Mouse (Mus musculus) adrenal gland (tissue): ENCODE data around the gene Pacrg.

ENCODE experiments used
- intact Hi-C: fragments of 180-260 bp; cut with DNase I; formaldehyde crosslinking; loops from one replicate; pipeline ENCODE4 v1.15.1; 2025

Gene Pacrg

DNA sequence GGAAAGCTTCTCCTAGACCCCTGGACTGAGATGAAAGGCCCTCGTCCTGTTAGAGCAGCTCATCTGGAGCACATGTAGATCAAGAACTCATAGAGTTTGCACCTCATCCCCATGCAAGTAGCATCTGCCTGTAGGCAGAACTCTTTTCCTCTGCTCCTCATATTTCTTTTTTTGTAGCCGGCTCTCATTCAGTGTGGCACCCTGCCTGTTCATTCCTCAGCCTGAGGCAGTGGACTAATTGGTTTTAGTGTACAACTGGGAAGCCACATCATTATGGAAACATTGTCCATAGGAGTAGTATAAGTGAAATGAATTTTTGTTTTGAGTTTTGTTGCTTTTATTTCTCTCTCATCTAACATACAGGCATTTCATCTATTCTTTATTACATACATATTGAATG is 212.6 kb downstream of the Pacrg start:
- intact Hi-C loops: no loop called here

DNA sequence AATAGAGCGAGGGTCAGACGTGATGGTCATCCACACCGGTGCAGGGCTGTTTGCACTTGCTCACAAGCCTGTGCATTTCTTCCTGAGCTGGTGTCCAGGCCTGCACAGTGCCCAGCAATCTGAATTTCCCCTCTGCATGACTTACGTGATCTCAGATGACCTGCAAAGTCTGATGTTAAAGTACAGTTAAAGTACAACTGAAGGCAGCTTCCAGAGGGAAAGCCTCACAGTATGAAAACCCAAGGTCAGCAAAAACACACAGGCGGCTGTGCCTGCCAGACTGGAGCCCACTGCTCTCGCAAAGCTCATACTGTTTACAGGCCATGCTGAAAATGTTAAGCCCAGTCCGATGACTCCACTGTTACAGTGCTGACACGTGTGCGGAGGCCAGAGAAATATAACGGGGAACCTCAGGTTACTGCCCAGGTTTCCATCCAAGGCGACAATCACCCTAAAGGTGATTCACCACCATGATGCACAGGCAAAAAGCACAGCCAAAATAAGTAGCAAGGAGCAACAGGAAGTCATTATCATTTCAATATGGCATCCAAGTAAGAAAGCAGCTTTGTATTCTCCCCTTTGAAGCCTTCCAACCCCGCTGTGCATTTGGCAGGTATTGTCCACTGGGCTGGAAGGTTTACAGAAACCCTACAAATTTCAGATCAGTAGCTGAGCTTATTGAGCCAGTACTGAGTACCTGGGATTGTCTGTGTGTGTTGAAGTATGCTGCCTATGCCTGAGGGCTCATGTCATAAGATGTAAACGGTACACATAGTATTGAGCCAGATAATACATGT is 213.6 kb downstream of the Pacrg start:
- intact Hi-C loops: no loop called here

GRCm38 (mm10) chr17:10624699-10625424 is 215.2 kb downstream of the Pacrg start:
- intact Hi-C loops: no loop called here

GRCm38 (mm10) chr17:10620621-10621020 is 219.5 kb downstream of the Pacrg start:
- intact Hi-C loops: no loop called here

GRCm38 (mm10) chr17:10619881-10620280 is 220.2 kb downstream of the Pacrg start:
- intact Hi-C loops: no loop called here

- intact Hi-C loops: no loop called here
Measured at GRCm38 (mm10) chr17:10617656-10618055, 222.5 kb downstream of the Pacrg start.

GRCm38 (mm10) chr17:10615611-10616010 is 224.5 kb downstream of the Pacrg start:
- intact Hi-C loops: no loop called here

- intact Hi-C loops: no loop called here
Measured at GRCm38 (mm10) chr17:10614696-10615095, 225.4 kb downstream of the Pacrg start.

DNA sequence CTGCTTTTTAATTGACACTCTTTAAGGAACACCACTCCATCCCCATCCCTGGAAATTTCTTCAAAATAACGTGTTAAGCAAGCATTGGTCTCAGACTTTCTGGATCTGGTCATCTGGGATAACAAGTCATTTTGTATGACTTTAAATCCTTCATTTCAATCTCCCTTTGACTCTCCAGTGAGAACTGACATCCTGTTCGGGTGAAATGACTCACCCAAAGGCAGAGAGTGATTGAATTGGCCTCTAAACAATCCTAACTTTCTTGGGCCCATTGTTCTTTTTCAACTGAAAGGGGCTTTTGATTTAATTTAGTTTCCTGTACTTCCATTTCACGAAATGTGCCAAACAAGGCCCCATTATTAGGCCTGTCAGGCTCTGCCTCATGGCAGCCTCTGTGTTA is 228.5 kb downstream of the Pacrg start:
- intact Hi-C loops: no loop called here

GRCm38 (mm10) chr17:10608146-10608545 is 232.0 kb downstream of the Pacrg start:
- intact Hi-C loops: no loop called here

GRCm38 (mm10) chr17:10606090-10606489 is 234.0 kb downstream of the Pacrg start:
- intact Hi-C loops: no loop called here

GRCm38 (mm10) chr17:10597741-10598140 is 242.4 kb downstream of the Pacrg start:
- intact Hi-C loops: no loop called here

DNA sequence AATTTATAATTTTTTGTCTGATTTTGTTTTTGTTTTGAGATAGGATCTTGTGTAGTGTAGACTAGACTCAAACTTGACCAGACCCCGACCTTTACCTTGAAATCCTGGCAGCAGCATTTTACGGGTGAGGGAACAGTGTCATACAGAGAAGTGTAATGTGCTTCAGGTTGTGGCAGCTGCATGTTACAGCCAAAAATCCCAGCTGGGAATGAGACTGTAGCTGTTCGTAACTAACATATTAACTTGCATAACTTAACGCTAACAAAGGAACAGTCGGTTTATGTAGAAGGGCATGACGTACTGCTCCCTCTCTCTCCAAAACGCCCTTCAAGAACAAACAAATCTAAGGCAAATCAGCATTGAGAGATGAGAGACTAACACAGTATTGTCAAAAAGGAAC is 250.5 kb downstream of the Pacrg start:
- intact Hi-C loops: no loop called here

DNA sequence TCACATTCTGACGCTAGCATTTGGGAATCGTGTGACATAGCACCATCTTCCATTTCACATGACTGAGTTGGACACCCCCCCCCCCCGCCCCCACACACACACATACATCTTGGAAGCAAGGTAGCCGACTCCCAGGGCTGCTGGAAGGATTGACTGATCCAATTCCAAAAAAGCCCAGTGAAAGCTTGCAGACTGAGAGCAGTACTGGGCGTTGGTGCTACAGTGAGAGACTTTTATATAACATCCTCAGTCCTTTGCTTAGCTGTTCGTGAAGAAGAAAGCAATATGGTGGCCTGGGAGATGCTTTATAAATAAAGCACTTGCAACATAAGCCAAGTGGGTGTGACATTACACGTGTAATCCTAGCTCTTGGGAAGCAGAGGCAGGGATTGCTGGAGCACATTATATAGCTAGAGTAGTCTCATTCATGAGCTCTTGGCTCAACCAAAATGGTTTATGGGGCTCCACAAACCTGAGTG is 251.2 kb downstream of the Pacrg start:
- intact Hi-C loops: no loop called here

DNA sequence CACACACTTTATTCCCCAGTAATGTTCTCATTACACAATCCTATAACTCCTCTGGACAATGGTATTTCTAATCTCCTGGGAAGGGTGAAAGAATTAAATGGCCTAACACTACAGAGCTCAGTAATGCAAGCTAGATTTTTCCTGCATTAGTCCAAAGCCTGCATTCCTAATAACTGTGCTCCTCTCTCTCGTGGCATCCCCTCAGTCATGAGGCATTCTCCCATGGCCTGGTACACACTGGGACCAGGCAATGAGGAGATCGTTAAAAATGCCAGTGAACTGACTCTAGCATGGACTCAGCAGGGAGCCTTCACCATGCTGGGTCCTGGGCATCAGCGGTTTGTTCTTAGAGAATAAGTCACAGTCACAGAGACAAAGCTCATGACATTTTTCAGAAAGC is 256.8 kb downstream of the Pacrg start:
- intact Hi-C loops: no loop called here

DNA sequence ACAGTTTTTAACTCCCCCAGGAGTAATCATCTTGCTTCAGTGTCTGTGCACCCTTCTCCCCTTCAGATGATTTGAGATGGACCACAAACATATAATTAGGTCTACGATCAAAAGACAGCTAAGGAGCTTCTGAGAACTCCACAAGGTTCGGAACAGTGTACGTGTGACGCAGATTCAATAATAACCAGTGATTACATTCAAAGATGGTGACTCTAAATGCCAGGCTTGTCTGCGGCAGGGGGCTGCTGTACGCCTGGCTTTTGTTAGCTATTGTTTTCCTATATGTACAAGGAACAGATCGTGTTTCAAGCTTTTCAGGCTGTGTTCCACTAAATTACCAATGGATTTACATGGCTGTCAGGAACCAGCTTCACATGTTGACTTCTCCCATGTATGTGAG is 264.8 kb downstream of the Pacrg start:
- intact Hi-C loops: no loop called here

GRCm38 (mm10) chr17:10572436-10572835 is 267.7 kb downstream of the Pacrg start:
- intact Hi-C loops: no loop called here

GRCm38 (mm10) chr17:10569270-10569669 is 270.8 kb downstream of the Pacrg start:
- intact Hi-C loops: no loop called here

- intact Hi-C loops: no loop called here
Measured at GRCm38 (mm10) chr17:10567411-10567810, 272.7 kb downstream of the Pacrg start.

GRCm38 (mm10) chr17:10564191-10564590 is 275.9 kb downstream of the Pacrg start:
- intact Hi-C loops: no loop called here

GRCm38 (mm10) chr17:10562871-10563270 is 277.2 kb downstream of the Pacrg start:
- intact Hi-C loops: no loop called here

- intact Hi-C loops: no loop called here
Measured at GRCm38 (mm10) chr17:10560053-10560452, 280.1 kb downstream of the Pacrg start.

DNA sequence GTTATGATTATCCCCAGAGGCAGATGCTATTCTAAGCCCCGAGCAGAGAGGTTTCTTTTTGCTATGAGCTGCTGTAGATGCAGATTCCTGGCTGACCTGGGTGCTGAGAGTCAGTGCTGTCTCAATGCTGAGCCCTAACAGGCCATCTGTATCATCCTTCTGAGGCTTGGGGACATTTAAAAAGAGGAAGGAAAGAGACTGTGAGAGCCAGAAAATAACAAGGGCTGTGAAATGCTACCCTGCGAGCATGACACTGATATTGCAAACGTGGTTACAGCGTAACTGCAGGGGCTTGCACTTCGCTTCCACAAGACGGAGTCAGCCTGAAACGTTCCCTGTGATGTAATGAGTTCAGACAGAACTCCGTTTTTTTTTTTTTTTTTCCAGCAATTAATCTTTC is 281.4 kb downstream of the Pacrg start:
- intact Hi-C loops: no loop called here
